Mouse (Mus musculus) hindbrain, postnatal 0 days (tissue): ENCODE results near the gene Hoxd4. TPM values are rescaled to one million over a fixed set of nuclear protein-coding genes. Genes with fewer than 3 reads are reported as not detected.

Experiments
- ATAC-seq: fragments of 200-750 bp; cut with Nextera tagmentation; 2 replicates; pipeline ENCODE4 v1.8.0; 2017; ENCODE audit warnings: mild to moderate bottlenecking, moderate TSS enrichment, moderate library complexity
- DNase-seq: peaks from one replicate; pipeline ENCODE4 v3.0.0-alpha.2; 2015; ENCODE audit warnings: low spot score
- H3K27ac ChIP-seq: fragments of 300-500 bp; sonication (generic); 2 replicates; pipeline ENCODE4 v1.5.1; 2014; ENCODE audit warnings: mild to moderate bottlenecking
- H3K27me3 ChIP-seq: fragments of 300-500 bp; sonication (generic); 2 replicates; pipeline ENCODE4 v1.6.1; 2014; ENCODE audit warnings: low read length, mixed read lengths; ENCODE audit not compliant: insufficient read depth
- H3K36me3 ChIP-seq: fragments of 300-500 bp; sonication (generic); 2 replicates; pipeline ENCODE4 v1.6.1; 2014; ENCODE audit warnings: low read length, mixed read lengths; ENCODE audit not compliant: insufficient read depth
- H3K4me1 ChIP-seq: fragments of 300-500 bp; sonication (generic); 2 replicates; pipeline ENCODE4 v1.6.1; 2014; ENCODE audit warnings: antibody characterized with exemption, low read length, mixed read lengths; ENCODE audit not compliant: insufficient read depth
- H3K4me2 ChIP-seq: fragments of 300-500 bp; sonication (generic); 2 replicates; pipeline ENCODE4 v1.6.1; 2014; ENCODE audit warnings: low read depth, mild to moderate bottlenecking, low read length, moderate library complexity, mixed read lengths
- H3K4me3 ChIP-seq: fragments of 300-500 bp; sonication (generic); 2 replicates; pipeline ENCODE4 v1.5.1; 2014; ENCODE audit warnings: low read length
- H3K9ac ChIP-seq: fragments of 300-500 bp; sonication (generic); replicated peaks from 2 replicates; pipeline ENCODE4 v1.6.1; 2014; ENCODE audit warnings: mild to moderate bottlenecking, low read length, moderate library complexity, mixed read lengths
- H3K9me3 ChIP-seq: fragments of 300-500 bp; sonication (generic); 2 replicates; pipeline ENCODE4 v1.6.1; 2016; ENCODE audit warnings: low read length, mixed read lengths
- CTCF ChIP-seq: IDR thresholded peaks from 2 replicates; pipeline ENCODE4 v1.5.1; 2016; ENCODE audit warnings: antibody characterized with exemption, control low read depth, low read depth
- WGBS: fragments of 180-500 bp; shearing (Covaris S2); extraction: QIAGEN DNeasy Blood & Tissue Kit; methylation state at CpG from one replicate; pipeline ENCODE4 v1.1.7; 2014; 5-methylcytosine and 5-hydroxymethylcytosine counted together
- polyA plus RNA-seq: library from polyadenylated mRNA; unstranded; fragments of >200 nt; fragmentation: Nextera tagmentation; extraction: Ambion mirVana; gene quantifications from 2 replicates; pipeline ENCODE4 v1.2.1, GENCODE M21; 2015
- total RNA-seq: library from RNA; depleted of rRNA; stranded (reverse); fragments of >200 nt; gene quantifications from 2 replicates; pipeline ENCODE4 v1.2.3, GENCODE M21; 2014; rRNA removed

The Hoxd4 gene
- total RNA-seq (13.9 and 18.1 TPM in 2 replicates), polyA plus RNA-seq (1.6 and 1.9 TPM in 2 replicates)

GRCm38 (mm10) chr2:74711721-74712621, at the start of gene Hoxd4, which contains the start of gene Hoxd3:
Hoxd4 (plus strand) TSS chr2:74711929.
Hoxd3 (plus strand) TSS chr2:74711927.
- Histone ChIP-seq H3K4me2 (peak within 1 kb of the TSS; percentile 34), H3K4me3 (peak within 1 kb of the TSS; percentile 25), H3K36me3 (no peaks in the 10 kb centered on the region), H3K4me1 (no peaks in the 10 kb centered on the region), H3K27ac (peak within 1 kb of the TSS; percentile 20; the same call in 1 of the 2 replicates), H3K9ac (no peak within 1 kb of the TSS), H3K9me3 (no peaks in the 10 kb centered on the region), H3K27me3 (peaks cover 88% of the 10 kb centered on the region)
- no peak for DNase-seq
- WGBS: under 1% methylated on average over 65 of the region's 65 CpGs
- no peak for TF ChIP-seq CTCF
- no peak for ATAC-seq

GRCm38 (mm10) chr2:74663291-74663925, 48.3 kb upstream of the Hoxd4 start:
- Histone ChIP-seq H3K4me1 (no peaks in the 10 kb centered on the region), H3K4me3 (no peak overlapping the region), H3K4me2 (no peak overlapping the region), H3K27me3 (peaks cover 92% of the 10 kb centered on the region), H3K9me3 (no peaks in the 10 kb centered on the region), H3K9ac (no peak overlapping the region), H3K27ac (no peak overlapping the region), H3K36me3 (no peaks in the 10 kb centered on the region)
- ATAC-seq (no peak; the same call in 1 of the 2 replicates), DNase-seq (peak; percentile 83)
- peak; percentile 83 for TF ChIP-seq CTCF
- WGBS: 4% methylated on average over 18 of the region's 18 CpGs

DNA sequence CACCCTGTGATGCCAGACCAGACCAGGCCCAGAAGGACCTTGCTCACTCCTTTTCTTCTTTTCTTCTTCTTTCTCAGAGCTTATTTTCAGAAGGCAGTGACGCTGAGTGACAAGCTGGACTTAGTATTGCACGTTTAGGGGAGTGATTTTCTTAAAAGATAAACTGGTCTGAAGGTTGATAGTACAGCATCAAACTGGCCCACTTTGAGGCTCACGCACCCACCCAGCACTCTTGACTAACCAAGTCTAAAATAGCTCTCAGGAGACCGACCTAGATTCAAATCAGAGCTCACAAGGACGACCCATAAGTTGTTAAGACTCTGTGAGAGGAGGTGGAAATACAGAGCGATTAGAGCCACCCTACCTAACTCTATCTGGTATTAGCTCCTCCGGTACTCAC, 45.3 kb upstream of the Hoxd4 start:
- H3K27ac ChIP-seq: no peak overlapping the region
- WGBS: 5% methylated on average over 7 of the region's 7 CpGs

DNA sequence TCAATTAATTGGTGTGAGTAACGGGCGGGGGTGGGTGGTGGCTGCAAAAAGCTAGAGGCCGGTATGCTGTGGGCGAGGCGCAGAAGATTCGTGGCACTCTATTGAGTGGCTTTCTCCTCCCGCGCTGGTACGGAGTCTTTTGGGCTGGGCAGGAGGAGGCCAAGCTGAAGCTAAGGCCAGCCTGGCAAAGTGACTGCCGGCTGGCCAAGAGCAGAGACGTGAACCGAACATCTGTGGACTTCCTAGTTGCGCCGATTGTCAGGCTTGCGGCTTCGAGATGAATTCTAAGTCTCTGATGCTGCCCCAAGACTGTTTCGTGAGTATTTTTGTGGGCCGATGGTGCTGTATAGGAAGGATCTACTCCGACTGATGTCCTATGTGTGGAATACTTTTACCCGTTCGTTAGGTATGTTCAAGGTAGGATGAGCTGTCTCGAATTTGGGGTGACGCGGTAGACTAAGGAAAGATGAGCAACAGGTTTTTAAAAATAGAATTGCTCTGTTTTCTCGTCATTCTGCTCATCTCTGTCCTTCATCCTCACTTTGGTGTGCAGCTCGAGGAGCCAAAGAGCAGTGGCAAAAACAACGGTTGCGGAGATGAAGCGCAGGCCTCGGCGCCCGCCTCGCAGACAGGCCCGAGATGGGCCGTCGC, 44.4 kb upstream of the Hoxd4 start:
- Histone ChIP-seq H3K4me1 (no peaks in the 10 kb centered on the region), H3K9me3 (no peaks in the 10 kb centered on the region), H3K27me3 (peaks cover 92% of the 10 kb centered on the region), H3K27ac (no peak overlapping the region), H3K9ac (no peak overlapping the region), H3K36me3 (no peaks in the 10 kb centered on the region), H3K4me3 (no peak overlapping the region), H3K4me2 (no peak overlapping the region)
- no peak for ATAC-seq
- no peak for DNase-seq
- 2% methylated on average over 36 of the region's 36 CpGs for WGBS
- no peak for TF ChIP-seq CTCF

More for the DNA sequence above, 45.3 kb upstream of the Hoxd4 start:
- ATAC-seq (no peak), DNase-seq (no peak)
- H3K36me3 ChIP-seq: no peaks in the 10 kb centered on the region
- no peaks in the 10 kb centered on the region for H3K4me1 ChIP-seq
- H3K9ac ChIP-seq: no peak overlapping the region
- no peak overlapping the region for H3K4me2 ChIP-seq
- H3K27me3 ChIP-seq: peaks cover 92% of the 10 kb centered on the region
- TF ChIP-seq CTCF: no peak
- H3K9me3 ChIP-seq: no peaks in the 10 kb centered on the region
- H3K4me3 ChIP-seq: no peak overlapping the region

DNA sequence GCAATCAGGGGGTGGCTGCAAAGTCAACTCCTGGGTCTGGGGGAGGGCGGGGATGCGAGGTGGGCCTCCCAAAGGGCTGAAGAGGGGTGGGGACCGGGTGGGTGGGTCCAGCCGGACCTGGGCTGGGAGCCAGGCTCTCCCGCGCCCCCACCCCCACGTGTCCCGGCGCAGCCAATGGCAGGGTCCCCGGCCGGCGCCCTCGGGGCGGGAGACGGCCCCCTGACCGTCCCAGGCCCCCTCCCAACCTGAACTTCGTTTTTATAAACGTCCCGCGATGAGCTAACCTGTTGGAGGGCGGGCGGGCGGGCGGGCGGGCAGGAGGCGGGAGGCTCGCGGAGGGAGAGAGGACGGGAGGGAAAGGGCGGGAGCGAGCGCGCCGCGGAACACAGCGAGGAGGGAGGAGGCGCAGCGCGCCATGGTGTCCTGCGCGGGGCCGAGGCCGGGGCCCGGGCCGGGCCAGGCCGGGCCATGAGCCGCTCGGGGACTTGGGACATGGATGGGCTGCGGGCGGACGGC, 43.8 kb upstream of the Hoxd4 start, which contains the start of gene Hoxd13:
Hoxd13 (plus strand) TSS at position 469 of the 516 bp plus-strand sequence.
- Histone ChIP-seq H3K4me3 (peak within 1 kb of the TSS; percentile 23), H3K4me1 (no peaks in the 10 kb centered on the region), H3K27ac (no peak within 1 kb of the TSS), H3K9me3 (no peaks in the 10 kb centered on the region), H3K36me3 (no peaks in the 10 kb centered on the region), H3K9ac (no peak within 1 kb of the TSS), H3K4me2 (peak within 1 kb of the TSS; percentile 43), H3K27me3 (peaks cover 92% of the 10 kb centered on the region)
- no peak for TF ChIP-seq CTCF
- peak; percentile 39; the same call in 1 of the 2 replicates for ATAC-seq
- WGBS: under 1% methylated on average over 40 of the region's 51 CpGs
- no peak for DNase-seq
